Mouse (Mus musculus): Measurements from ENCODE around the gene Celsr3. TPM values are rescaled to one million over a fixed set of nuclear protein-coding genes. Genes with fewer than 3 reads are reported as not detected.
A peak's percentile ranks its signal among the peaks of the same experiment; 100 is the strongest.

The Celsr3 gene
- polyA plus RNA-seq (2016; fragmentation: Nextera tagmentation; extraction: Ambion mirVana) = 4.5 and 7.2 TPM in 2 replicates

DNA sequence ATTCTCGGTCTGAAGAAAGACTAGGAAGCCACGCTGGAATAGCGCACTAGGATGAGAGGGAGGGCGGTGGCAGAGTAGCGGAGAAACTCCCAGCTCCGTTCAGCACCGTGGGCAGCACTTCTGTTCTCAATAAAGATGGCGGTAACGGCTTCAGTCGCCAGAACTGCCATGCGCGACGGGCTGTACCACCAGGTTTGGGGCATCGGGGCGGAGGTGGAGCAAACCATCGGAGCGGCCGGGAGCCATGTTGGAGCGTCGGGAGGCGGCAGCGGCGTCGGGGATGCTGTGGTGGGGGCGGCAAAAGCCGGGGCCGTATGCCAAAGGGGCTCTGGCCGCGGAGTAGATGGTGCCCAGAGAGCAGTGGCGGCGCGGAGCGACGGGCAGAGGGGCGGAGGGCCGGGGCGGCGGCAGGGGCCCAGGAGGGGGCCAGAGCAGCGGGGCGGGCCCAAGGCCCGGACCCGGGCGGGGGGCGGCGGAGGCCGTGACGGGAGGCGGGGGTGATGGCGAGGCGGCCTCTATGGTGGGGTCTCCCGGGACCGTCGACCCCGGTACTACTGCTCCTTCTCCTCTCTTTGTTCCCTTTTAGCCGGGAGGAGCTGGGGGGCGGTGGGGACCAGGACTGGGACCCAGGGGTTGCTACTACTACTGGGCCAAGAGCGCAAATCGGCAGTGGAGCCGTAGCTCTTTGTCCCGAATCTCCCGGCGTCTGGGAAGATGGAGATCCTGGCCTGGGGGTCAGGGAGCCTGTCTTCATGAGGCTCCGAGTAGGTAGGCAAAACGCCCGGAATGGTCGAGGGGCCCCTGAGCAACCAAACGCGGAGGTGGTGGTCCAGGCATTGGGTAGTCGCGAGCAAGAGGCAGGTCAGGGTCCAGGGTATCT lies at the start of gene Celsr3:
Gene Celsr3, plus strand, starts transcription at position 501 of the 880 bp plus-strand sequence.
- Histone ChIP-seq H3K27me3 (ENCODE audit: insufficient read depth, poor library complexity, severe bottlenecking) (peaks cover 83% of the 10 kb centered on the region), H3K4me1 (replicated peaks) (peaks cover 46% of the 10 kb centered on the region)
- under 1% methylated on average over 70 of the region's 70 CpGs for WGBS

GRCm38 (mm10) chr9:108776614-108777013 lies 49.5 kb upstream of the Celsr3 start:
- H3K36me3 ChIP-seq = no peaks in the 10 kb centered on the region
- 88% methylated on average over 4 of the region's 4 CpGs for WGBS
- H3K9me3 ChIP-seq = peaks cover 4% of the 10 kb centered on the region; the same call in 1 of the 2 replicates
- no peaks in the 10 kb centered on the region for H3K27me3 ChIP-seq (ENCODE audit: insufficient read depth, poor library complexity, severe bottlenecking)
- peaks cover 7% of the 10 kb centered on the region for H3K4me1 ChIP-seq (replicated peaks)
- DNase-seq (ENCODE audit: low spot score) = no peak
- H3K4me3 ChIP-seq = no peak overlapping the region
- H3K27ac ChIP-seq = no peak overlapping the region

More for the DNA sequence above, at the start of gene Celsr3:
- peak; percentile 91 for DNase-seq (ENCODE audit: low spot score)
- Histone ChIP-seq H3K36me3 (peaks cover 24% of the 10 kb centered on the region), H3K4me3 (peak within 1 kb of the TSS; percentile 75), H3K9me3 (no peaks in the 10 kb centered on the region), H3K27ac (peak within 1 kb of the TSS; percentile 88)

DNA sequence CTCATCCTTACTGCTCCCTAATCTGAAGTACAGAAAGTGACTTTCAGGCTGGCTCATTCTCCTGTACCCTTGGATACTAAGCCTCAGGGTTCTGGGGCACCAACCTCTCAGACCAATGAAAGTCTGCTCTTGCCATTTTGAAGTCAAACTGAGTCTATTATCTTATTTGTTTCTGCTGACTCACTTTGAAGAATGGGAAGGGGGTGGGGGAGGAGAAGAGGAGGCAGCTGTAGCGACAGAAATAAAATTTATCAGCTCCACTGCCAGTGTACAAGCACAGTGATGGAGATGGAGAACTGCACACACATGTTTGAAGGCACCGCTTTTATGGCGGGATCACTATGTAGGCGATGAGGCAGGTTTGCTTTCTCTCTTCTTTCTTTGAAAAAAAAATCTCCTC lies 48.8 kb upstream of the Celsr3 start:
- no peak for DNase-seq (ENCODE audit: low spot score)
- 86% methylated on average over 4 of the region's 4 CpGs for WGBS
- no peak overlapping the region for H3K4me3 ChIP-seq
- H3K9me3 ChIP-seq = peaks cover 3% of the 10 kb centered on the region; the same call in 1 of the 2 replicates
- H3K4me1 ChIP-seq (replicated peaks) = peaks cover 14% of the 10 kb centered on the region
- H3K27me3 ChIP-seq (ENCODE audit: insufficient read depth, poor library complexity, severe bottlenecking) = no peaks in the 10 kb centered on the region
- H3K36me3 ChIP-seq = no peaks in the 10 kb centered on the region
- H3K27ac ChIP-seq = no peak overlapping the region

DNA sequence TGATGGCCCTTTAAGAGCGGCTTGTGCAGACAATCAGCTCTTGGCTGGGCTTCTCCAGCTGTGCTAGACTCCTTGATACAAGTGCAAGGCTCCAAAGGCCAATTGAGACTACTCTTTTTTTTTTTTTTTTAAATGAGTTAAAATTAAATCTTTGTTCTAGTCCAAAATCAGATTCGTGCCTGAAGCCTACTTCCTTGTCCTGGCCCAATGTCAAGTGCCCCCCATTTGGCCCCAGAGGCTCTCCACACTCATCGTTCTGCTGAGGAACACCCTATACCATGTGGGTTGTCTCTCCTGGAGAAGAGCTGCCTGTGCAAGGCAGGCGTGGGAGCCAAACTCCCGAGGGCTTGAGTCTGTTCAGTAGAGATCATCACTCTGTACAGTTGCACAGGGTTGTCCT lies 45.2 kb upstream of the Celsr3 start:
- peaks cover 42% of the 10 kb centered on the region for H3K4me1 ChIP-seq (replicated peaks)
- no peaks in the 10 kb centered on the region for H3K27me3 ChIP-seq (ENCODE audit: insufficient read depth, poor library complexity, severe bottlenecking)
- WGBS = 73% methylated on average over 5 of the region's 5 CpGs
- H3K9me3 ChIP-seq = no peaks in the 10 kb centered on the region
- H3K4me3 ChIP-seq = no peak overlapping the region
- H3K36me3 ChIP-seq = 0 out of 2 replicates have a peak, but pooled peaks cover under 1% of the 10 kb centered on the region
- DNase-seq (ENCODE audit: low spot score) = no peak
- H3K27ac ChIP-seq = no peak overlapping the region

DNA sequence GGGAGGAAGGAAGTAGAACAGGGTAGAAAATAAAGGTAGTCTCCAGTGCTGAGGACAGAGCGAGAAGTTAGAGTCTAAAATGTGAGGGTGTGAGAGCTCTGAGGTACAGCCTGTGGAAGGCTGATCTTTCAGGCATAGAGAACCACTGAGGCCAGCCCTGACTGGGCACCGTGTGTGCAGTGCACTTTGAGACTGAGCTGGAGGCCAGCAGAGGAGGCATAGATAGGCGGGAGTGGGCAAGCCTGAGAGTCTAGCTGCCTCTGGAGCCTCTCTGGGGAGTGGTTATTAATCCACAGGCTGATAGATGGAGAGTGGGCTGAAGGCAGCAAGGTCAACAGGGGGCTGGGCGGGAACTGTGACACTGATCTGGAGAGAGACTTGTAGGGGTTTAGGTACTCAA lies 44.2 kb upstream of the Celsr3 start:
- no peaks in the 10 kb centered on the region for H3K27me3 ChIP-seq (ENCODE audit: insufficient read depth, poor library complexity, severe bottlenecking)
- H3K4me1 ChIP-seq (replicated peaks) = peaks cover 52% of the 10 kb centered on the region
- H3K9me3 ChIP-seq = no peaks in the 10 kb centered on the region
- peak overlapping the region; percentile 99 for H3K27ac ChIP-seq
- H3K36me3 ChIP-seq = peaks cover 9% of the 10 kb centered on the region
- WGBS = 68% methylated on average over 4 of the region's 4 CpGs
- no peak for DNase-seq (ENCODE audit: low spot score)
- no peak overlapping the region for H3K4me3 ChIP-seq

- peak; percentile 32 for DNase-seq (ENCODE audit: low spot score)
- H3K27ac ChIP-seq = peak overlapping the region; percentile 99
- peaks cover 20% of the 10 kb centered on the region for H3K36me3 ChIP-seq
- H3K4me3 ChIP-seq = peak overlapping the region; percentile 96
- H3K9me3 ChIP-seq = no peaks in the 10 kb centered on the region
- H3K27me3 ChIP-seq (ENCODE audit: insufficient read depth, poor library complexity, severe bottlenecking) = no peaks in the 10 kb centered on the region
- peaks cover 63% of the 10 kb centered on the region for H3K4me1 ChIP-seq (replicated peaks)
- 16% methylated on average over 9 of the region's 9 CpGs for WGBS
These were observed 43.1 kb upstream of the Celsr3 start for GRCm38 (mm10) chr9:108782836-108783547.

- Histone ChIP-seq H3K36me3 (peaks cover 28% of the 10 kb centered on the region), H3K4me3 (peak within 1 kb of the TSS; percentile 96), H3K9me3 (no peaks in the 10 kb centered on the region), H3K27me3 (ENCODE audit: insufficient read depth, poor library complexity, severe bottlenecking) (no peaks in the 10 kb centered on the region), H3K27ac (peak within 1 kb of the TSS; percentile 99), H3K4me1 (replicated peaks) (peaks cover 71% of the 10 kb centered on the region)
- DNase-seq (ENCODE audit: low spot score) = peak; percentile 99
- WGBS = under 1% methylated on average over 56 of the region's 56 CpGs
These were observed 42.3 kb upstream of the Celsr3 start, which contains the start of gene Ip6k2 for GRCm38 (mm10) chr9:108783548-108784463. Ip6k2 (plus strand) TSS chr9:108783796.

DNA sequence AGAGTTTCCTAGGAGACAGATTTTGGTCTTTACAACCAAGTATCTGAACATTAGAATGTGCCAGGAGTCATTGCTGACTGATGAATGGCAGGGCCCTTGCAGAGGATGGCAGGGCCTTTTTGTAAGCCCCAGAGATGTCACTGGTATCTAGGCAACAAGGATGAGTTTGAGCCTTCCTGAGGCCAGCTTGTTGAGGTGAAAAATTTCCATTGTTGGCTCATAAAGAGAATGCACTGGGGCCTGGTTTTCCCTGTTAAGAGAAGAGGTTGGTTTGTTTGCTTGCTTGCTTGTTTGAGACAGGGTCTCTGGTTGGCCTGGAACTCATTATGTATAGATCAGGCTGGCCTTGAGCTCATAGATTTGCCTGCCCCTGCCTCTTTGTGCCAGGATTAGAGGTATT lies 40.7 kb upstream of the Celsr3 start:
- H3K36me3 ChIP-seq = peaks cover 33% of the 10 kb centered on the region
- peak overlapping the region; percentile 96 for H3K4me3 ChIP-seq
- no peaks in the 10 kb centered on the region for H3K27me3 ChIP-seq (ENCODE audit: insufficient read depth, poor library complexity, severe bottlenecking)
- peak overlapping the region; percentile 99 for H3K27ac ChIP-seq
- DNase-seq (ENCODE audit: low spot score) = peak; percentile 53
- H3K9me3 ChIP-seq = no peaks in the 10 kb centered on the region
- peaks cover 85% of the 10 kb centered on the region for H3K4me1 ChIP-seq (replicated peaks)

- H3K9me3 ChIP-seq = no peaks in the 10 kb centered on the region
- no peaks in the 10 kb centered on the region for H3K27me3 ChIP-seq (ENCODE audit: insufficient read depth, poor library complexity, severe bottlenecking)
- WGBS = 96% methylated on average over 1 of the region's 1 CpGs
- no peak overlapping the region for H3K27ac ChIP-seq
- peaks cover 81% of the 10 kb centered on the region for H3K4me1 ChIP-seq (replicated peaks)
- H3K4me3 ChIP-seq = peak overlapping the region; percentile 96
- no peak for DNase-seq (ENCODE audit: low spot score)
- peaks cover 33% of the 10 kb centered on the region for H3K36me3 ChIP-seq
These were observed 39.6 kb upstream of the Celsr3 start for GRCm38 (mm10) chr9:108786494-108786893.

GRCm38 (mm10) chr9:108787080-108787479 lies 39.0 kb upstream of the Celsr3 start:
- Histone ChIP-seq H3K27ac (no peak overlapping the region), H3K27me3 (ENCODE audit: insufficient read depth, poor library complexity, severe bottlenecking) (no peaks in the 10 kb centered on the region), H3K4me3 (no peak overlapping the region), H3K36me3 (peaks cover 33% of the 10 kb centered on the region), H3K9me3 (no peaks in the 10 kb centered on the region), H3K4me1 (replicated peaks) (peaks cover 81% of the 10 kb centered on the region)
- whole genome bisulfite sequencing = 90% methylated on average over 2 of the region's 2 CpGs
- no peak for DNase-seq (ENCODE audit: low spot score)

DNA sequence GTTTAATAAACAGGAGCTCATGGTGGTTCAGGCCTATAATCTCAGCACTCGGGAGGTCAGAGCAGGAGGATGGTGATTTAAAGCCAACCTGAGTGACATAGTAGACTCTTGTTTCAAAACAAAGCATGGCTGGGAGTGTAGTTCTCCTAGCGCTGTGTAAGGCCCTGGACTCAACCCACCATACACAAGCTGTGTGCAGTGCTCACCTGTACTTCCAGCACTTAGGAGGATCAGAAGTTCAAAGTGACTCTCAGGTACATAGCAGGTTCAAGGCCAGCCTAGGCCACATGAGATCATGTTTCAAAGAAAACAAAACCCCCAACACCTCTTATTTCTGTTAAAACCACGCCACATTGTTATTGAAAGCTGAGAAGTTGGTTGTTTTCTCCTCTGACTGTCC lies 37.4 kb upstream of the Celsr3 start:
- H3K9me3 ChIP-seq = no peaks in the 10 kb centered on the region
- H3K27me3 ChIP-seq (ENCODE audit: insufficient read depth, poor library complexity, severe bottlenecking) = no peaks in the 10 kb centered on the region
- no peak overlapping the region for H3K27ac ChIP-seq
- no peak for DNase-seq (ENCODE audit: low spot score)
- no peak overlapping the region for H3K4me3 ChIP-seq
- peaks cover 76% of the 10 kb centered on the region for H3K4me1 ChIP-seq (replicated peaks)
- 75% methylated on average over 3 of the region's 3 CpGs for WGBS
- H3K36me3 ChIP-seq = peaks cover 37% of the 10 kb centered on the region

DNA sequence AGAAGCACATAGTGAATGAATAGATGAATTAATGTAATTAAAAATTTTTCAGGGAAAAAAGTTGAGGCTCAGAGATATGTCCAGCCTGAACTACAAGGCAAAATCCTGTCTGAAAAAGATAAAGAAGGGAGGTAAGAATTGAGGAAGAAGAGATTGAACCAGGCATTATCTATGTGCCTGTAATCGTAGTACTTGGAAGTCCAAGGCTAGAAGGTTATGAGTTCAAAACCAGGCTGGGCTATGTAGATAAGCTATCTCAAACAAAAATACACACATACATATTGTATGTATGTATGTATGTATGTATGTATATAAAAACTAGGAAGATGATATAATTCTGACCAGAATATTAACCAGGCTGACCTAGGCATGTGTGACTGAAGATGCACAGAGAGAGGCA lies 33.8 kb upstream of the Celsr3 start:
- H3K4me1 ChIP-seq (replicated peaks) = peaks cover 77% of the 10 kb centered on the region
- H3K9me3 ChIP-seq = no peaks in the 10 kb centered on the region
- H3K27me3 ChIP-seq (ENCODE audit: insufficient read depth, poor library complexity, severe bottlenecking) = no peaks in the 10 kb centered on the region
- WGBS = 89% methylated on average over 1 of the region's 1 CpGs
- H3K27ac ChIP-seq = no peak overlapping the region
- no peak overlapping the region for H3K4me3 ChIP-seq
- DNase-seq (ENCODE audit: low spot score) = no peak
- H3K36me3 ChIP-seq = peaks cover 46% of the 10 kb centered on the region
